Mouse (Mus musculus): ENCODE data around the gene Gm49776. TPM values are rescaled to one million over a fixed set of nuclear protein-coding genes. Genes with fewer than 3 reads are reported as not detected.
A peak's percentile ranks its signal among the peaks of the same experiment; 100 is the strongest.
"Not testable (repeated sequence)": the region's sequence is repeated elsewhere in the genome, so short reads cannot be mapped to it uniquely, and the experiment has no call there.

Gene Gm49776
- polyA plus RNA-seq, 1 experiment from 2014 or later: 3.3 TPM

GRCm38 (mm10) chr16:18213689-18214088 is 44.4 kb downstream of the Gm49776 start:
- H3K27ac ChIP-seq: no peak overlapping the region

GRCm38 (mm10) chr16:18211417-18212171 is 46.5 kb downstream of the Gm49776 start:
- Histone ChIP-seq H3K27me3 (replicated peaks) (no peaks in the 10 kb centered on the region), H3K4me2 (replicated peaks) (no peak overlapping the region), H3K36me3 (no peaks in the 10 kb centered on the region), H3K9ac (no peak overlapping the region), H3K4me1 (replicated peaks) (peaks cover 6% of the 10 kb centered on the region; the same call in 1 of the 2 replicates), H3K27ac (no peak overlapping the region), H3K4me3 (replicated peaks) (no peak overlapping the region), H3K9me3 (no peaks in the 10 kb centered on the region)
- ATAC-seq: peak; percentile 63
- WGBS: 38% methylated on average over 10 of the region's 10 CpGs

More at GRCm38 (mm10) chr16:18213689-18214088, 44.4 kb downstream of the Gm49776 start:
- ATAC-seq: no peak
- 47% methylated on average over 6 of the region's 6 CpGs for WGBS
- Histone ChIP-seq H3K4me3 (replicated peaks) (no peak overlapping the region), H3K4me1 (replicated peaks) (peaks cover 6% of the 10 kb centered on the region; the same call in 1 of the 2 replicates), H3K36me3 (no peaks in the 10 kb centered on the region), H3K27me3 (replicated peaks) (no peaks in the 10 kb centered on the region), H3K9ac (no peak overlapping the region), H3K9me3 (no peaks in the 10 kb centered on the region), H3K4me2 (replicated peaks) (no peak overlapping the region)

- no peaks in the 10 kb centered on the region for H3K9me3 ChIP-seq
- H3K4me2 ChIP-seq (replicated peaks): no peak overlapping the region
- H3K27ac ChIP-seq: no peak overlapping the region
- 19% methylated on average over 8 of the region's 8 CpGs for WGBS
- H3K4me1 ChIP-seq (replicated peaks): peaks cover 6% of the 10 kb centered on the region; the same call in 1 of the 2 replicates
- no peaks in the 10 kb centered on the region for H3K27me3 ChIP-seq (replicated peaks)
- H3K9ac ChIP-seq: no peak overlapping the region
- H3K36me3 ChIP-seq: no peaks in the 10 kb centered on the region
- H3K4me3 ChIP-seq (replicated peaks): no peak overlapping the region
- peak; percentile 70 for ATAC-seq
Observed at GRCm38 (mm10) chr16:18210701-18211416, 47.3 kb downstream of the Gm49776 start.

GRCm38 (mm10) chr16:18203430-18204091 is 54.6 kb downstream of the Gm49776 start:
- Histone ChIP-seq H3K27me3 (replicated peaks) (no peaks in the 10 kb centered on the region), H3K36me3 (no peaks in the 10 kb centered on the region), H3K9ac (0 out of 2 replicates have a peak overlapping the region, but pooled peaks have one; percentile 14), H3K4me1 (replicated peaks) (peaks cover 9% of the 10 kb centered on the region; the same call in 1 of the 2 replicates), H3K4me3 (replicated peaks) (no peak overlapping the region), H3K27ac (no peak overlapping the region), H3K4me2 (replicated peaks) (no peak overlapping the region), H3K9me3 (no peaks in the 10 kb centered on the region)
- ATAC-seq: no peak
- 55% methylated on average over 7 of the region's 7 CpGs for WGBS

GRCm38 (mm10) chr16:18202061-18202460 is 56.1 kb downstream of the Gm49776 start:
- Histone ChIP-seq H3K9me3 (no peaks in the 10 kb centered on the region), H3K4me3 (replicated peaks) (no peak overlapping the region), H3K4me1 (replicated peaks) (peaks cover 9% of the 10 kb centered on the region; the same call in 1 of the 2 replicates), H3K4me2 (replicated peaks) (no peak overlapping the region), H3K27ac (no peak overlapping the region), H3K27me3 (replicated peaks) (no peaks in the 10 kb centered on the region), H3K36me3 (no peaks in the 10 kb centered on the region), H3K9ac (no peak overlapping the region)
- no peak for ATAC-seq
- 90% methylated on average over 1 of the region's 1 CpGs for WGBS

GRCm38 (mm10) chr16:18201620-18202019 is 56.5 kb downstream of the Gm49776 start:
- WGBS: 33% methylated on average over 1 of the region's 1 CpGs
- no peaks in the 10 kb centered on the region for H3K36me3 ChIP-seq
- no peak overlapping the region for H3K4me3 ChIP-seq (replicated peaks)
- no peaks in the 10 kb centered on the region for H3K9me3 ChIP-seq
- H3K4me1 ChIP-seq (replicated peaks): peaks cover 9% of the 10 kb centered on the region; the same call in 1 of the 2 replicates
- H3K27ac ChIP-seq: no peak overlapping the region
- ATAC-seq: peak; percentile 55; the same call in 1 of the 2 replicates
- no peaks in the 10 kb centered on the region for H3K27me3 ChIP-seq (replicated peaks)
- H3K4me2 ChIP-seq (replicated peaks): no peak overlapping the region
- H3K9ac ChIP-seq: no peak overlapping the region

- Histone ChIP-seq H3K27ac (no peak overlapping the region), H3K9ac (no peak overlapping the region), H3K36me3 (no peaks in the 10 kb centered on the region), H3K4me3 (replicated peaks) (no peak overlapping the region), H3K4me1 (replicated peaks) (peaks cover 9% of the 10 kb centered on the region; the same call in 1 of the 2 replicates), H3K27me3 (replicated peaks) (no peaks in the 10 kb centered on the region), H3K4me2 (replicated peaks) (no peak overlapping the region), H3K9me3 (no peaks in the 10 kb centered on the region)
- 70% methylated on average over 2 of the region's 2 CpGs for WGBS
- ATAC-seq: no peak
Observed at GRCm38 (mm10) chr16:18200062-18200461, 58.1 kb downstream of the Gm49776 start.

- H3K4me2 ChIP-seq (replicated peaks): no peak overlapping the region
- H3K27me3 ChIP-seq (replicated peaks): no peaks in the 10 kb centered on the region
- no peak overlapping the region for H3K27ac ChIP-seq
- H3K9ac ChIP-seq: no peak overlapping the region
- H3K36me3 ChIP-seq: no peaks in the 10 kb centered on the region
- H3K9me3 ChIP-seq: no peaks in the 10 kb centered on the region
- ATAC-seq: no peak
- H3K4me1 ChIP-seq (replicated peaks): peaks cover 21% of the 10 kb centered on the region
- 57% methylated on average over 10 of the region's 10 CpGs for WGBS
- H3K4me3 ChIP-seq (replicated peaks): no peak overlapping the region
Observed at GRCm38 (mm10) chr16:18198365-18199098, 59.6 kb downstream of the Gm49776 start.

- WGBS: 84% methylated on average over 6 of the region's 6 CpGs
- no peak for ATAC-seq
- H3K4me1 ChIP-seq (replicated peaks): peaks cover 21% of the 10 kb centered on the region
Observed at GRCm38 (mm10) chr16:18197881-18198280, 60.2 kb downstream of the Gm49776 start.

GRCm38 (mm10) chr16:18195561-18195960 is 62.6 kb downstream of the Gm49776 start:
- H3K9ac ChIP-seq; H3K4me3 ChIP-seq (replicated peaks); H3K36me3 ChIP-seq; ATAC-seq; H3K27ac ChIP-seq; H3K4me2 ChIP-seq (replicated peaks); H3K9me3 ChIP-seq; H3K27me3 ChIP-seq (replicated peaks): not testable (repeated sequence)
- 49% methylated on average over 3 of the region's 3 CpGs for WGBS
- H3K4me1 ChIP-seq (replicated peaks): peaks cover 17% of the 10 kb centered on the region

More at GRCm38 (mm10) chr16:18197881-18198280, 60.2 kb downstream of the Gm49776 start:
- H3K4me3 ChIP-seq (replicated peaks): no peak overlapping the region
- H3K36me3 ChIP-seq: no peaks in the 10 kb centered on the region
- no peaks in the 10 kb centered on the region for H3K9me3 ChIP-seq
- no peak overlapping the region for H3K9ac ChIP-seq
- no peak overlapping the region for H3K4me2 ChIP-seq (replicated peaks)
- no peaks in the 10 kb centered on the region for H3K27me3 ChIP-seq (replicated peaks)
- H3K27ac ChIP-seq: no peak overlapping the region

All from intestine, embryonic 15.5 days (tissue).